Mouse (Mus musculus) C2C12 (cell line): ENCODE data around the gene Tcf19. TPM values are rescaled to one million over a fixed set of nuclear protein-coding genes. Genes with fewer than 3 reads are reported as not detected.

Experiments used
- H3K27me3 ChIP-seq: one replicate; pipeline ENCODE4 v1.6.1; 2011; ENCODE audit not compliant: control insufficient read depth, insufficient read depth, insufficient read length
- H3K36me3 ChIP-seq: one replicate; pipeline ENCODE4 v1.6.1; 2011; ENCODE audit not compliant: control insufficient read depth, insufficient read depth
- H3K4me3 ChIP-seq: one replicate; pipeline ENCODE4 v1.5.1; 2011; ENCODE audit warnings: mild to moderate bottlenecking, control low read depth; ENCODE audit not compliant: poor library complexity, insufficient read depth, severe bottlenecking
- H3K79me2 ChIP-seq: one replicate; pipeline ENCODE4 v1.6.1; 2011; ENCODE audit not compliant: control insufficient read depth, insufficient read depth
- H3K79me3 ChIP-seq: one replicate; pipeline ENCODE4 v1.6.1; 2011; ENCODE audit warnings: low read depth, control low read depth
- H3ac ChIP-seq: one replicate; pipeline ENCODE3; 2011; ENCODE audit warnings: low read depth; ENCODE audit not compliant: control insufficient read depth, insufficient read length
- CEBPB ChIP-seq: IDR thresholded peaks from one replicate; pipeline ENCODE4 v1.6.1; 2011; ENCODE audit warnings: low read depth, mild to moderate bottlenecking, control low read depth, moderate library complexity
- CTCF ChIP-seq: IDR thresholded peaks from one replicate; pipeline ENCODE4 v1.5.1; 2011; ENCODE audit not compliant: control insufficient read depth, insufficient read depth, insufficient read length
- FOSL1 ChIP-seq: IDR thresholded peaks from one replicate; pipeline ENCODE4 v1.8.0; 2011; ENCODE audit warnings: mild to moderate bottlenecking, low read length; ENCODE audit not compliant: poor library complexity, insufficient read depth, severe bottlenecking
- MAX ChIP-seq: IDR thresholded peaks from one replicate; pipeline ENCODE4 v1.6.1; 2011; ENCODE audit warnings: mild to moderate bottlenecking, control low read depth
- MYOD1 ChIP-seq: IDR thresholded peaks from one replicate; pipeline ENCODE4 v1.6.1; 2011; ENCODE audit warnings: low read depth; ENCODE audit not compliant: control insufficient read depth, insufficient read length
- MYOG ChIP-seq: IDR thresholded peaks from one replicate; pipeline ENCODE4 v1.6.1; 2011; ENCODE audit not compliant: control insufficient read depth, insufficient read length; ENCODE audit errors: extremely low read depth
- USF1 ChIP-seq: IDR thresholded peaks from one replicate; pipeline ENCODE4 v1.6.1; 2011; ENCODE audit warnings: low read depth, mild to moderate bottlenecking, control low read depth, moderate library complexity
- long read RNA-seq, 2 experiments: library from polyadenylated mRNA; unstranded; transcript quantifications; one replicate each; pipeline ENCODE4 v2.0.0; 2019 to 2020
- polyA plus RNA-seq: library from polyadenylated mRNA; unstranded; fragments of >200 nt; fragmentation: generic; extraction: Trizol; gene quantifications from one replicate; pipeline ENCODE4 v1.2.1, GENCODE M21; 2012; ENCODE audit warnings: missing spikeins

Tcf19 gene
- 46.7 TPM for polyA plus RNA-seq
- long read RNA-seq, experiment 1, transcript Tcf19-203 (4 exons, 1,665 nt): major isoform, 28 of 56 reads
- long read RNA-seq, experiment 1, partial matches to known transcripts: 7 of 56 reads
- long read RNA-seq, experiment 1, other reads (novel, unspliced or antisense): 20 of 56 reads
- long read RNA-seq, experiment 2, transcript Tcf19-203 (4 exons, 1,665 nt): major isoform, 95 of 216 reads
- long read RNA-seq, experiment 2, transcript Tcf19-202 (4 exons, 1,732 nt): minor isoform, 11 of 216 reads
- long read RNA-seq, experiment 2, partial matches to known transcripts: 16 of 216 reads
- long read RNA-seq, experiment 2, other reads (novel, unspliced or antisense): 91 of 216 reads

DNA sequence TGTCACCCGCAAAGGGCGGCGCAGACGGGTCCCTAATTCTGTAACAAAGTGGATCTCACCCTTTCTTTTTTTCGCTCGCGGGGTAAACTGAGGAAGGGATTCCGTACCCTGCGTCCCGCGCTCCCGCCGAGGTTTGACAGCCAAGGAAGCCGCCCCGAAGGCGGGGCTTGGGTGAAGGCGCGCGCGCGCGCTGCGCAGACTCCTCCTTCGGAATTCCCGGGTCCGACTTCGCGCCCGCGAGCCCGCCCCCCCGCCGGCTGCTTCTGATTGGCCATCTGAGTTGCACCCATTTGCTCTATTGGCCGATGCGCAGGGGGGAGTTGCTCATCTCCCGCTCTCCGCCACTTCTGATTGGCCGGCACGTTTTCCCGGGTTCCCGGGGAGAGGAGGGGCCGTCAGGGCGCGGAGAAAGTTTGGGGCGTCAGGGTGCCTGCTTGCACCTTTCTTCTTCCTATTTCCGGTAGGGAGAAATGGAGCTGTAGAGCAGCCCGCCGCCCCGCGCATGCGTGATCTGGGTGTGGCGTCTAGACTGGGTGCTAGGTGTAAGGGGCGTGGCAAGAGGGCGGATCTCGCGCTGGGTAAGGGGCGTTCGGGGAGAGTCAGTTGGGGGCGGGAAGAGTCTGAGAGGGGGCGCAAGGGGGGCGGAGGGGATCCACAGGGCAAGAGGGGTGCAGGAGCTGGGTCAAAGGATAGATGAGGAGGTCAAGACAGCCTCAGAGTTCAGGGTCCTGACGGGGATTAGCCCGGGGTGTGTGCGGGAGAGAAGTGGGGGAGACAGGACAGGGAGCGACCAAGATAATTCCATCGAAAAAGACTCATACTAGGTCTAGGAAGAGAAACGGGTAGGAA, at the start of gene Tcf19, which contains the start of gene Cchcr1:
TSS of gene Tcf19 (minus strand) at position 173 of the 849 bp plus-strand sequence.
TSS of gene Cchcr1 (plus strand) at position 449 of the 849 bp plus-strand sequence.
- no peak for TF ChIP-seq FOSL1
- no peak for TF ChIP-seq CTCF
- TF ChIP-seq MAX: no peak
- TF ChIP-seq MYOD1: no peak
- no peak for TF ChIP-seq USF1
- TF ChIP-seq CEBPB: no peak
- no peak for TF ChIP-seq MYOG
- Histone ChIP-seq H3K79me2 (peaks cover 33% of the 10 kb centered on the region), H3K36me3 (peaks cover 20% of the 10 kb centered on the region), H3K27me3 (no peaks in the 10 kb centered on the region), H3ac (peak within 1 kb of the TSS; percentile 66), H3K79me3 (peaks cover 12% of the 10 kb centered on the region), H3K4me3 (peak within 1 kb of the TSS; percentile 76)

- Histone ChIP-seq H3K27me3 (no peaks in the 10 kb centered on the region), H3ac (no peak overlapping the region), H3K36me3 (no peaks in the 10 kb centered on the region), H3K79me2 (no peaks in the 10 kb centered on the region), H3K4me3 (no peak overlapping the region), H3K79me3 (no peaks in the 10 kb centered on the region)
- no peak for TF ChIP-seq CTCF
- no peak for TF ChIP-seq CEBPB
- no peak for TF ChIP-seq USF1
- no peak for TF ChIP-seq MAX
- no peak for TF ChIP-seq MYOG
- no peak for TF ChIP-seq FOSL1
- no peak for TF ChIP-seq MYOD1
Observed at GRCm38 (mm10) chr17:35558216-35558615, 41.6 kb upstream of the Tcf19 start.

GRCm38 (mm10) chr17:35557351-35557750, 40.7 kb upstream of the Tcf19 start:
- Histone ChIP-seq H3K27me3 (no peaks in the 10 kb centered on the region), H3K4me3 (no peak overlapping the region), H3ac (peak overlapping the region; percentile 14), H3K36me3 (no peaks in the 10 kb centered on the region), H3K79me2 (no peaks in the 10 kb centered on the region), H3K79me3 (no peaks in the 10 kb centered on the region)
- TF ChIP-seq MYOD1: peak; percentile 56
- TF ChIP-seq USF1: no peak

- H3K27me3 ChIP-seq: no peaks in the 10 kb centered on the region
- no peaks in the 10 kb centered on the region for H3K36me3 ChIP-seq
- H3ac ChIP-seq: peak overlapping the region; percentile 14
- no peaks in the 10 kb centered on the region for H3K79me3 ChIP-seq
- TF ChIP-seq MAX (no peak), CTCF (peak; percentile 83), MYOD1 (no peak), USF1 (no peak)
- H3K79me2 ChIP-seq: no peaks in the 10 kb centered on the region
- no peak overlapping the region for H3K4me3 ChIP-seq
Observed at GRCm38 (mm10) chr17:35556812-35557211, 40.2 kb upstream of the Tcf19 start.

GRCm38 (mm10) chr17:35556186-35556765, 39.7 kb upstream of the Tcf19 start:
- no peak overlapping the region for H3K4me3 ChIP-seq

More at GRCm38 (mm10) chr17:35556186-35556765, 39.7 kb upstream of the Tcf19 start:
- Histone ChIP-seq H3K79me2 (no peaks in the 10 kb centered on the region), H3K27me3 (no peaks in the 10 kb centered on the region), H3K36me3 (no peaks in the 10 kb centered on the region), H3K79me3 (no peaks in the 10 kb centered on the region), H3ac (no peak overlapping the region)
- TF ChIP-seq CTCF (no peak), MAX (no peak), MYOD1 (no peak), USF1 (no peak), MYOG (no peak), FOSL1 (no peak), CEBPB (no peak)
